Mouse (Mus musculus) c-Kit-positive CD71-positive TER-119-positive erythroid progenitor cells, embryonic 14.5 days (primary cell): ENCODE data around the gene Hprt.
"Not testable (repeated sequence)": the region's sequence is repeated elsewhere in the genome, so short reads cannot be mapped to it uniquely, and the experiment has no call there.

Experiments used
- DNase-seq: peaks from one replicate; pipeline ENCODE4 v3.0.0-alpha.2; 2013; ENCODE audit warnings: low spot score

Hprt gene

DNA sequence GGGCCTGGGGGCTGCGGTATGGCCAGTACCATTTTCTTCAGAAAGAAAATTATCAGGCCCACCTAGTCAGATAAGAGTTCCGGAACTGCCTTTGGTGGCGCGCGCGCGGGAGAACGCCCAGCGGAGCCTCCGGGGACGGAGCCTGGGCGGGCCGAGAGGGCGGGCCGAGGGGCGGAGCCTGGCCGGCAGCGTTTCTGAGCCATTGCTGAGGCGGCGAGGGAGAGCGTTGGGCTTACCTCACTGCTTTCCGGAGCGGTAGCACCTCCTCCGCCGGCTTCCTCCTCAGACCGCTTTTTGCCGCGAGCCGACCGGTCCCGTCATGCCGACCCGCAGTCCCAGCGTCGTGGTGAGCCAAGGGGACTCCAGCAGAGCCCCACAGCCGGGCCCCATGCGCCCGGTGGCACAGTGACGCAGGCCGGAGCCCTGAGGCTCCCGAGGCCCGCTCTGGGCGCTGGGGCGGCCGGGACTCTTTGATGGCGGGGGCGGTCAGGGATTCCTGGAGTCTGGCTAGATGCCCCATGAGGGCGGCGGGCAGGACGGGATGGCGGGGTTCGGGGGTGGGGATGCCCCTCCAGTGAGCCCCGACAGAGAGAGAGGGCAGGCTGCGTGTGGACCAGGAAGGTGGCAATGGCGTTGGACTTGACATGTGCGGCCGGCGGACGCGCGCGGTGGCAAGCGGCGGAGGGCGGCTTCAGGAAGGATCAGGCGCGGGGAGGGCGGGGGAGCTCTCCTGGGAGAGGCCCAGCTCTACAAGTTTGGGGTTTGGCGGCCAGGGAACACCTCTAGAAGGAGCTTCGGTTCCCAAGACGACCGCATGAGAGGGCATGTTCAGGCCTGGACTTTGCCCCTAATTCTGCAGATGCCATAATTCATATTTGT is at the start of gene Hprt:
Hprt (plus strand) TSS at position 233 of the 879 bp plus-strand sequence.
- peak; percentile 76 for DNase-seq

DNA sequence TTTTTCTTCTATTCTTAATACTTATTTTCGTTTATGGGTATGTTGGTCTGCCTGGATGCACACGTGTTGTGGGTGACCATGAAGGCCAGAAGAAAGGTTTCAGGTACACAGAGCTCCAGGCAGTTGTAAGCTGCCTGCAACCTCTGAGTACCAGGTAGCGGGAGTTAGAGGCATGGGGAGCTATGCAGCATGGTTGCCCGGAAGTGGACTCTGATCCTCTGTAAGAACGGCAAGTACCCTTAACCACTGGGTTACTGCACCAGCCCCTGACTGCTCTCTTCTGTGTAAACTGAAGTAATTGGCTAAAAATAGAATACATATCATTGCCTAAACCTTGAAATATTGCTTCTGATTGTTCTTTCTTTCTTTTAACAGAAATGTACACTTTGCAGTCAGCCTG is 42.4 kb upstream of the Hprt start:
- no peak for DNase-seq

DNA sequence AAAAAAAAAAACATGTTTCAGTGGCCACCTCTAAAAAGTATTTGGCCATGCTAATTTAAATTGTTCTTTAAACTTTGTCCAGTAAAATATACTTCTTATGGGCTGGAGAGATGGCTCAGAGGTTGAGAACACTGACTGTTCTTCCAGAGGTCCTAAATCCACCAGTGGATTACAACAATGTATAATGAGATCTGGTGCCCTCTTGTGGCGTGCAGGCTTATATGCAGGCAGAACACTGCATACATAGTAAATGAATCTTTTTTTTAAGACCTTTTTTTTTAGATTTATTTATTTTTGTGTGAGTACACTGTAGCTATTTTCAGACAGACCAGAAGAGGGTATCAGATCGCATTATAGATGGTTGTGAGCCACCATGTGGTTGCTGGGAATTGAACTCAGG is 38.2 kb upstream of the Hprt start:
- DNase-seq = no peak

DNA sequence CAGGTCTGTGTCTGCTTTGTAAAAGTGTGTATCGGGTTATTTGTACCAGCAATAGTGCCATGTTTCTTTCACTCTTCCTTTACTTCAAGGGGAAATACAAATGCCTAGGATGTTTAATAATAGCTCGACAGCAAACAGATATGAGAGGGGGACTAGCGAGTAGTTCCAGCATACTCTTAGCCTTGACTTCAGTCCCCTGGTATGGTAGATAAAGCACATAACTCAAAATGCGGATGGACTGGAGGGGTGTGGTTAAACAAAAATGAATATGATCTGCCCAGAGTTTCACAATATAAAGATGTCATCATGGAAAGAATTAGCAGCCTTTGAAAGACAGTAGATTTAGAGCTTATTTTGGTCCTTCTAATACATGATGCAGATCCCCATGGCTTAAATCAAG is 31.0 kb upstream of the Hprt start:
- DNase-seq = no peak

DNA sequence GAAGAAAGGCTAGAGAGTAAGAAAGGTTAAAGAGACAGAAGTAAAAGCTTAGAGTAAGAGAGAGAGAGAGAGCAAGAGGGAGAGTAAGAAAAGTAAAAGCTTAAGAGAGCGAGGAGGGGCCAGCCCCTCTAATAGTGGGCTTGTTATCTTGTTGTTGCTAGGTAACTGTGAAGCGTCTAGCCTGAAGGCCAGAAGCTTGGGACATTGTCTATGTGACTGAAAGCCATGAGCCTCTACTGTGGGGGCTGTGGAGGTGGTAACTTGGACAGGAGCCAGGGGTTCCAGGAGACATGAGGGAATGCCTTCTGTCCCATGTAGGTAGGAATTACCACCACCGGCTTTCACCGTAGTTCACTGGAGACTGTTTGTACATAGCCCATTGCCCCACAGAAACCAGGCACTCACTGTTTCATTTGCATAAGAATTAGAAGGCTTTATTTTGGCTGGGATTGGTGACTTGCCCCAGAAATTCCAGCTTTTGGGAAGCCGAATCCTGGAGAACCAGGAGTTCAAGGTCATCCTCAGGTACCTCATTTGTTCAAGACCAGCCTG is 26.3 kb upstream of the Hprt start:
- no peak for DNase-seq

DNA sequence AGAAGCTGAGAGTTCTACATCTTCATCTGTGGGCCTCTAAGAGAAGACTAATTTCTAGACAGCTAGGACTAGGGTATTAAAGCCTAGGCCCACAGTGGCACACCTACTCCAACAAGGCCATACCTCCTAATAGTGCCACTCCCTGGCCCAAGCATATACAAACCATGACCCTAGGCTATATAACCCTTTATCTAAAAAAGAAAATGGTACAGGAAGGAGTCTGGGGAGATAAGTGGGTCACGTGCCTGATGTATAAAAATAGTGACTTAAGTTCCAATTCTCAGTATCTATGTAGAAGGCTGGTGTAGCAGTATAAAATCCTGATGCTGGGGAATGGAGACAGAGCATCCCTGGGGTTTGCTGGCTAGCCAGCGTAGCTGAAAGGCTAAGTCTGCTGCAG is 22.8 kb upstream of the Hprt start:
- DNase-seq = no peak

DNA sequence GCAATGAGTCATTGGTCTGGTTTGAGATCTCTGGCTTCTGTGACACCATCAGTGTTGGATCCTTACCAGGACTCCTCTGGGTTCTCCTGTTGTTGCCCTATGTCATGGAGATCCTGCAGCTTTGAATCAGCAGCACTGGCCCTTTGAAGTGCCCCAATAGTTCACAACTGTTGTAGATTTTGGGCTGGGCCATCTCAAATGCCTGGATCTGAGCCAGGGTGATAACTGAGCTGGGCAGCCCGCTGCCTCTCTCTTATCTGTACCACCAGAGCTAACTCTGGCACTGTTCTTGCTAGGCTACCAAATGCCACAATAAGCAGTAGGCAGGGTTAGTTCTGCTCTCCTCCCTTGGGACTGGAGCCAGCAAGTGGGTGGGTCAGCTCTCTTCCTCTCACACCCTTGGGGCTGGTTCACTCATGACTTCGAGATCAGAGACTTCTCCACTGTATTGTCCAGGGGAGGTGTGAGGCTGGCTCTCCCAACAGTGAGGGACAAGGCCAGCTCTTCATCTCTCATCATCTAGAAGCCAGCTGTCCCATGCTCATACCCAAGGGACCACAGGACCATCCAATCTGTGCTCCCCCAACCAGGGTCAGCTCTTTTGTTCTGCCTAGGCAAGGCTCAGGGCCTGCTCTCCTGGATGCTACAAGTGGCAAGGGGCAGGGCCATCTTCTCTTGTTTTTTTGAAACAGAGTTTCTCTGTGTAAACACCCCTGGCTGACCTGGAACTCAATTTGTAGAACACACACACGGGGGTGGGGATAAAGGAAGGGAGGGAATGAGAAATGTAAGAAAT is 16.5 kb upstream of the Hprt start:
- DNase-seq = peak; percentile 80

DNA sequence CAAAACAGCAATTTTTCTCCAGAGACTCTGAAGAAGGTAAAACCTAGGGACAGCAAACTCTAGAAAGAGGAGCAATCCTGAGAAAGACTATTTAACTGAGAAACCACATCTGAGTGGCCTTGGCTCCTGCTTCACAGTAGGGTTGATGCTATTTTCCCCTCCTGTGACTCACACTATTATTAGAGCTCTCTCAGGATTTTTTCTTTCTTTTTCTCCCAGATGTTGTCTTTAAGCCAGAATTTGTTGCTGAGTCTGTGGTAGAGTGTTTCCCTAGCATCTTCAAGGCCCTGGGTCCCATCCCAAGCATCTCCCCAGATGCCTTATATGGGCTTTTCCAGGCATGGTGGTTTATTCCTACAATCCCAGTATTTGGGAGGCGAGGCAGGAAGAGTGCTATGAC is 15.8 kb upstream of the Hprt start:
- DNase-seq = no peak

DNA sequence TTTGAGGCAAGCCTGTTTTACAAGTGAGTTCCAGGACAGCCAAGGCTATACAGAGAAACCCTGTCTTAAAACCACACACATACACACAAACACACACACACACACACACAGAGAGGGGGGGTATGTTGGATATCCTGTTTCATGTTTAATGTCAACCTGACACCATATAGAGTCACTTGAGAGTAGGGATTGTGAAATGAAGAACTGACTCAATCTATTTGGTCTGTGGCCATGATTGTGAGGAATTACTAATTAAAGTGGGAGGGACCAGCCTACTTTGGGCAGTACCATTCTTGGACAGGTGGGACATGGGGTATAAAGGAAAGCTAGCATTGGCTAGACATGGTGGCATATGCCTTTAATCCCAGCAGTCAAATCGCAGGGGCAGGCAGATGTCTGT is 15.3 kb upstream of the Hprt start:
- no peak for DNase-seq

DNA sequence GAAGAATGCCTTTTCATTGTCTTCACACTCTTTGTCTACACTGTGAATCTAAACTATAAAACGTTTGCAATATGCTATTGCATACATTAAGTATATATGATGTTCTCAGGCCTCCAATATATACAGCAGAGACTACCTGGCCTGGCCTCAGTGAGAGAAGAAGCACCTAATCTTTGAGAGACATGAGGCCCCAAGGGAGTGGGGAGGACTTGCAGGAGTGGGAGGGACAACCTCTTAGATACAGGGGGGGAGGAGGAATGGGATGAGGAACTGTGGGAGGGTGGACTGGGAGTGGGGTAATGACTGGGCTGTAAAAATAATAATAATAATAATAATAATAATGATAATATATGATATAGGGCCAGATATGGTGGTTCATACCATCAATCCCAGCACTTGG is 9.4 kb upstream of the Hprt start:
- DNase-seq = no peak

DNA sequence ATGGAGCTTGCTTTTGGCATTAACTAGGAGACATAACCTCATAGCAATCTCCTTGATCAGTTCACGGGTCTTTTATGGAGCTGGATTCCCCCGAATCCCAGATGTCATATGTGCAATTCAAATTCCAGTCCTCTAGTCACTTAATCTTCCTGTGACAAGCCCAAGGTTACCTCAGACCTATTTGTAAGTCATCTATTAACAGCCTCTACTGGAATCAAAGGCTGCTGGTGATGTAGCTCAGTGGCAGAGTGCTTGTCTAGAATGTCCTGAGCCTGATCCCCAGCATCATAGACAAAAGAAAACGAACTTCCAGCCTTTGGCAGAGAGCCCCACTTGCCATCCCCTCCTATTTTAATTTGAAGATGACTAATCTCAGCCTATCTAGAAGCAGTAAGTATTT is 6.6 kb upstream of the Hprt start:
- no peak for DNase-seq

DNA sequence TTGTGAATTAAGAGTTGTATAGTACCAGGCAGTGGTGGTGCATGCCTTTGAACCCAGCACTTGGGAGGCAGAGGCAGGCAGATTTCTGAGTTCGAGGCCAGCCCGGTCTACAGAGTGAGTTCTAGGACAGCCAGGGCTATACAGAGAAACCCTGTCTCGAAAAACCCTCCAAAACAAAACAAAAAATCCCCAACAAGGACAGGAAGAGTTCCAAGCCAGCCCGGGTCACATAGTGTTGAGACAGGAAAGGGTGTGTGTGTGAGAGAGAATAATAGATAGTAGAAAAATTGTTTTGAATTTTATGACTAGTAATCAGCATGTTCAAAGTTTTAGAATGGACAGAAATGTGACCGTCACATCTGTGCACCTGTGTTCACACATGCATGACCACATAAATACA is 6.8 kb downstream of the Hprt start:
- not testable (repeated sequence) for DNase-seq

DNA sequence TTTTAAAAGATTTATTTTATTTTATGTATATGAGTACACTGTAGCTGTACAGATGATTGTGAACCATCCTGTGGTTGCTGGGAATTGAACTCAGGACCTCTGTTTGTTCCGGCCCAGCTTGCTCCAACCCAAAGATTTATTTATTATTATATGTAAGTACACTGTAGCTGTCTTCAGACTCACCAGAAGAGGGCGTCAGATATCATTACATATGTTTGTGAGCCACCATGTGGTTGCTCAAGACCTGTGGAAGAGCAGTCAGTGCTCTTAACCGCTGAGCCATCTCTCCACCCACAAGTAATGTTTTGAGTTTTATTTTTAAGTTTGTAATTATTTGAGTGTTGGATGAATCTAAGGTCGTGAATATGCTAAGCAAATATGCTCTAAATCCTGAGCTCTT is 16.9 kb downstream of the Hprt start:
- DNase-seq = not testable (repeated sequence)

DNA sequence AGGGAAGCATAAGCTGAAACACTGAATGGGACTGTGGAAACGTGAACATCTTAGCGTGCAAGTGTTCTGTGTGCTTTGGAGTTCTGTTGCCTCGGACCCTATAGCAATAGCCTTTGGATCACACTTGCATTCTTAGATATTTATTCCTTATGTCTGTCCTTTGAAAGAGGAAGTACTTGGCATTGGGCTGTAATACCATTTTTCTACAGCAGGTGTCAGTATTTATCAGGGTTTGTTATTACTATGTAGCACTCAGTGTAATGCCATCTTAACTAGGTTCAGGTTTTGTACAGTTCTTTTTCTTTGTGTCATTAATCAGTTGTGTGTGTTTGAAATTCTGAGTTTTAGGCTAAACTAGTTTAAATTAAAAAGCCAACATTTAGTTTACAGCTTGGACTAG is 18.1 kb downstream of the Hprt start:
- DNase-seq = peak; percentile 75

DNA sequence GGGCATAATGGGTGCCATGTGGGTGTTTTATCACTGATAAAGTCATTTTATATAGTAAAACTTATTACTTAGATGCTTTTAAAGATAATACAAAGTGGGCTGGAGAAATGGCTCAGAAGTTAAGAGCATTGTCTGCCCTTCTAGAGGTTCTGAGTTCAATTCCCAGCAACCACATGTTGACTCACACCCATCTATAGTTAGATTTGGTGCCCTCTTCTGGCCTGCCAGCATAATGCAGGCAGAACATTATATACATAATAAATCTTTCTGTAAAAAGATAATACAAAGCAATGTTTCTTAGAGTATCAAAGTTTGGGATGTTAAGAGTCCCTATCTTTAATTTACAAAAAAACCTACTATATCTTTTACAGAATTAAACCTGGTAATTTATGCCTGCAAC is 27.6 kb downstream of the Hprt start:
- no peak for DNase-seq

DNA sequence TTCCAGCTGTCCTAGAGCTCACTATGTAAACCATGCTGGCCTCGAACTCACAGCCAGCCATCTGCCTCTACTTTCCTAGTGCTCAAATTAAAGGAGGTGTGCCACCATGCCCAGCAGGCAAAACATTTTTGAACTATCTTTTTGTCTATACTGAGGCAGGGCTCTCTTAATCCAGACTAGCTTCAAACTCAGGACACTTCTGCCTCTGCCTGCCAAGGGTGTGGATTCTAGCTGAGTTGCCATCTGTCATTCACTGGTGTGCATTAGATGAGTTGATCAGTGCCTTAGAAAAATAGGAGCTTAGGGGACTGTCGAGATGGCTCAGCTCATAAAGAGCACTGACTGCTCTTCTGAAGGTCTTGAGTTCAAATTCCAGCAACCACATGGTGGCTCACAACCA is 35.1 kb downstream of the Hprt start:
- no peak for DNase-seq

DNA sequence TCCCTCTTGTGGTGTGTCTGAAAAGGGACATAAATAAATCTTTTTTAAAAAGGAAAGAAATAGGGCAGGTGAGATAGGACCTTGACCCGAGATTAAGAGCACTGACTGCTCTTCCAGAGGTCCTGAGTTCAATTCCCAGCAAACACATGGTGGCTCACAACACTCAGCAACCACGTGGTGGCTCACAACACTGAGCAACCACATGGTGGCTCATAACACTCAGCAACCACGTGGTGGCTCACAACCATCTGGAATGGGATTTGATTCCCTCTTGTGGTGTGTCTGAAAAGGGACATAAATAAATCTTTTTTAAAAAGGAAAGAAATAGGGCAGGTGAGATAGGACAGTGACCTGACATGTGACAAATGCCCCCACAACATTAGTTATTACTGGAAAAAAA is 36.3 kb downstream of the Hprt start:
- DNase-seq = not testable (repeated sequence)

DNA sequence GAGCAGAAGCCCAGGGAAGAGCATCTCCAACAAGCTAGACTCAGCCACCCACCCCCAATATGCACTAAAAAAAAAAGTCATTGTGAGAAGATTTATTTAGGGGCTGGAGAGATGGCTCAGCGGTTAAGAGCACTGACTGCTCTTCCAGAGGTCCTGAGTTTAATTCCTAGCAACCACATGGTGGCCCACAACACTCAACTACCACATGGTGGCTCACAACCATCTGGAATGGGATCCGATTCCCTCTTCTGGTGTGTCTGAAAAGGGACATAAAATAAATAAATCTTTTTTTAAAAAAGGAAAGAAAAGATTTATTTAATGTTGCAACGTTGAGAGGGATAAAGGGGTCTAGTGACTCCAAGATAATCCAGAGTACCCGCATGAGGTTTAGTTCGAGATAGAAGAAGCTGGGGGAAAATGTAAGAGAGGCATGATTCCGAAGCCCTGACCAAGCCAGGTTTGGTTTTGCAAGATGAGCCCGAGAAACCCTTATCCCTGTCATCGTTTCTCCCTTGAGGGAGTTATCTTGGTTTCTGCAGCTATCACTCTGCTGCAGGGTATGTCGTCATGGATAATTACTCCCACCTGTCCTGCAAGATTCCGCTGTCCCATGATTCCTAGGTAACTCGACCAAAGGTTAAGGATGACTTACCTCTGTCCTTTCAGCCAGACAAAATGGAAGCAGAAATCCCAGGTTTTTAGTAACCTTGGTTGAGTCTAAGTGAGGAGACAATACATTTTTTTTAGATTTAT is 37.7 kb downstream of the Hprt start:
- no peak for DNase-seq

DNA sequence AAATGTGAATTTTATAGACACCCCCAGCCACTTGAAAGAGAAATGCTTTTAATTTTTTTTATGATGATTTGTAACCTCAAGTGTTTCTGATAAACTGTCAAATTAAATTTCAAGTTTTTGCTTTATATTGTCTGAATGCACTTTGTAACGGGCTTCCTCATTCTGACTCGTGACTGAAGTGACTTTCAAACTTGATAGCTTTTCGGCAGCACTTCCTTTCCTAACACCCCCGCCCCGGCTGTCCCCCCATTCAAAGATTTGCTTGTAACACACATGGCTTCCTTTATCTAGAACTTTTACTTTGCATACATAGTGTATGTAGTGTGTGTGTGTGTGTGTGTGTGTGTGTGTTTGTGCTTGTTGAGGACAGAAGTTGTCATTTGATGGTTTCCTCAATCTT is 41.6 kb downstream of the Hprt start:
- DNase-seq = no peak

DNA sequence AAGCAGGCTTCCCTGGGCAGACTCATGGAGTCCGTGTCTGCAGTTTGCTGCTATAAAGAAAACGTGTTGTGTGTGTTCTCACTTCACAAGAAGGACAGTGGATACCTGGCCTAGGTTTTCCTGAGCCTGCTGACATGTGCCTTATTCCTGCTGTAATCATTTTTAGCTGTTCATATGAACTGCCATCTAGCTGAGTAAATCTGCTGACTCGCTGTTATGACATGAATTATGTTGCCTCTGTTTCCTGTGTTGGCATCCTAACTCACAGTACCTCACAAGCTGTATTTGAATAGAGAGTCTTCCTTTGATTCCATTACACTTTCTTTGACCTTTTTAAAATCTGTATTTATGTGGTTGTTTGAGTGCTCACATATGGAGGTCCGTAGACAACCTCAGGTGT is 50.3 kb downstream of the Hprt start:
- DNase-seq = no peak

DNA sequence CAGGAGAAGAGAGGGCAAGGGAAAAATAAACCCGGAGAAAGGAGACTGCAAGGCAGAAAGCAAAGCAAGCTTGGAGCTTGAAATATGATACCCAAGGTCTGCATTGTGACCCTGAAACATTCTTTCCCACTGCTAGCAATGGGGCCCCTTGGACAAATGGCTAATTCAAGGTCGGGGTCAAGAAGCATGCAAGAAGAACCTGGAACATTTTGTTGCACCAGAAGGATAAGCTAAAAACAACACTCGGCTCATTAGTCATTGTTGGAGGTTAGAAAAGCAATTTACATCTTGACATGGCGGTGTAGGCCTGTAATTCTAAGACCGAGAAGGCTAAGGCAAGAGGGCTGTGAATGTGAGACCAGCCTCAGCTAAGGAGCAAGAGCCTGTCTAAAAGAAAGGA is 51.7 kb downstream of the Hprt start:
- DNase-seq = no peak

DNA sequence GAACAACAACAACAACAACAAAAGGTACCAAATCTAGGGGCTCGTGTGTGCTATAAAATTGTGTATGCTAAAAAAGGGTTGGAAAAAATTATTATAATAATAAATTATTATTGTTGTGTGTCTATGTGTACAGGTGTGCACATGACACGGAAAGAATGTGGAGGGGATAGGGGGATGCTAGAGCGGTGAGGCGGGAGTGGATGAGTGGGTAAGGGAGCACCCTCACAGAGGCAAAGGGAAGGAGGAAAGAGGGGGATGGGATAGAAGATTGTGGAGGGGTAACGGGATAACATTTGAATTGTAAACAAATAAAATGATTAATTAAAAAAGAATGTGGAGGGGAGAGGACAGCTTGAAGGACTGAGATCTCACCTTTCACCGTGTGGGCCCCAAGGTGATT is 52.2 kb downstream of the Hprt start:
- no peak for DNase-seq
